Mouse (Mus musculus): ENCODE measurements around the gene Azin2.

DNA sequence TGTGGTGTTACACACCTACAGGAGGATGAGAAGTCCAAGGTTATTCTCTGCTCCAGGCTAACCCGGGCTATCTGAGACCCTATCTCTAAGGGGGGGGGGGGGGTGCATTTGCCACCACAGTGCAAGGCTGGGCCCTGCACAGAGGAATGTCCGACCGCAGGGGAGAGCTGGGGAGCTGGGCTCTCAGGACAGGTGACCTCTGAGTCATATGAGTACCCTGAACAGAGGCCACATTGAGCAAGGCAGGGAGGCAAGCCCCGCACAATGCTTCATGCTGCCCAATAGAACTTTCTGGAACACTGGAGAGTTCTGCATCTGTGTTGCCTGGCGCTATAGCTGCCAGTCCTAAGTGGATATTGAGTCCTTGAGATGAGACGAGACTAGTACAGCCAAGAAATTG, 70.1 kb downstream of the Azin2 start:
- TF ChIP-seq CTCF (IDR thresholded peaks at IDR 0.05; ENCODE audit: extremely low read depth, insufficient read depth, insufficient read length, insufficient replicate concordance) (no peak), POLR2A (IDR thresholded peaks at IDR 0.05; ENCODE audit: low read depth, low read length) (no peak)
